Mouse (Mus musculus) E14TG2a.4 (cell line): ENCODE results near the gene Atxn1.

ENCODE experiments used
- H3K27me3 ChIP-seq: 2 replicates; pipeline ENCODE4 v1.6.1; 2014; ENCODE audit warnings: low read length, control low read depth; ENCODE audit not compliant: insufficient read depth
- H3K36me3 ChIP-seq: 2 replicates; pipeline ENCODE4 v1.6.1; 2014; ENCODE audit warnings: low read length, control low read depth; ENCODE audit not compliant: insufficient read depth
- H3K4me1 ChIP-seq: replicated peaks from 2 replicates; pipeline ENCODE4 v1.6.1; 2014; ENCODE audit warnings: low read depth, low read length, control low read depth
- H3K4me3 ChIP-seq: replicated peaks from 2 replicates; pipeline ENCODE4 v1.5.1; 2014; ENCODE audit warnings: mild to moderate bottlenecking, low read length
- H3K9me3 ChIP-seq: 2 replicates; pipeline ENCODE4 v1.6.1; 2014; ENCODE audit warnings: low read length, control low read depth
- CTCF ChIP-seq: conservative IDR thresholded peaks from 2 replicates; pipeline ENCODE4 v1.5.1; 2014; ENCODE audit warnings: low read length
- NANOG ChIP-seq: IDR thresholded peaks from 2 replicates; pipeline ENCODE4 v1.6.1; 2014; ENCODE audit warnings: borderline replicate concordance, low read length, mixed read lengths
- POU5F1 ChIP-seq: IDR thresholded peaks from 2 replicates; pipeline ENCODE4 v1.6.1; 2014; ENCODE audit warnings: low read length, borderline replicate concordance

Atxn1 gene

DNA sequence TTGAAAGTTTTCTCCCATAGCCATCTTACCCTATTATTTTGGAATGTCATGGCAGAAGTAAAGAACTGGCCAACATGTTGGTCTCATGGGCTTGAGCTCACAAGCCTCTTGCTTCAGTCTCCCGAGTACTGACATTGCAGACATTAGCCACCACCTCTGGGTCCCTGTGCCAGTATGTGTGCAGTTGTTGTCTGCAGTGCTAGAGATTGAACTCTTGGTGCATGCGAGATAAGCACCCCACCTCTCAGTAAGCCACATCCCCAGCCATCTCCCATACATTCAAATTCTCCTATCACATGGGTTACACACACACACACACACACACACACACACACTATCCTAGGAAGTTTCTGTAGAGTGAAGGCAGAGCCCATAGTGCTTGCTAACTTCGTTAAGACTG, 464.9 kb downstream of the Atxn1 start:
- H3K36me3 ChIP-seq, result no peaks in the 10 kb centered on the region
- peaks cover 5% of the 10 kb centered on the region; the same call in 1 of the 2 replicates for H3K27me3 ChIP-seq
- H3K4me3 ChIP-seq, result no peak overlapping the region
- TF ChIP-seq POU5F1 (no peak), NANOG (no peak), CTCF (no peak)
- H3K9me3 ChIP-seq, result no peaks in the 10 kb centered on the region
- H3K4me1 ChIP-seq, result no peaks in the 10 kb centered on the region
